Mouse (Mus musculus) thymus, adult 2 months (tissue): ENCODE data around the gene Rft1. TPM values are rescaled to one million over a fixed set of nuclear protein-coding genes. Genes with fewer than 3 reads are reported as not detected.
A peak's percentile ranks its signal among the peaks of the same experiment; 100 is the strongest.

Experiments used
- DNase-seq: peaks from one replicate; pipeline ENCODE4 v3.0.0; 2021
- H3K27ac ChIP-seq: fragments of 200-500 bp; 2 replicates; pipeline ENCODE4 v1.5.1; 2012; ENCODE audit warnings: low read length, control low read depth; ENCODE audit not compliant: control insufficient read depth, insufficient read depth
- H3K27me3 ChIP-seq: fragments of 200-500 bp; 2 replicates; pipeline ENCODE4 v1.6.1; 2012; ENCODE audit warnings: mild to moderate bottlenecking, low read length, moderate library complexity, mixed read lengths; ENCODE audit not compliant: control insufficient read depth, insufficient read depth
- H3K36me3 ChIP-seq: fragments of 200-500 bp; 2 replicates; pipeline ENCODE4 v1.6.1; 2012; ENCODE audit warnings: mild to moderate bottlenecking, low read length, moderate library complexity; ENCODE audit not compliant: control insufficient read depth, insufficient read depth
- H3K4me1 ChIP-seq: fragments of 200-500 bp; replicated peaks from 2 replicates; pipeline ENCODE4 v1.6.1; 2012; ENCODE audit warnings: low read length; ENCODE audit not compliant: control insufficient read depth, insufficient read depth
- H3K4me3 ChIP-seq: fragments of 200-500 bp; 2 replicates; pipeline ENCODE4 v1.5.1; 2012; ENCODE audit warnings: mild to moderate bottlenecking, low read length, control low read depth, moderate library complexity; ENCODE audit not compliant: control insufficient read depth, insufficient read depth
- CTCF ChIP-seq: fragments of 200-500 bp; IDR thresholded peaks from 2 replicates; pipeline ENCODE4 v1.5.1; 2012; ENCODE audit warnings: mild to moderate bottlenecking, control low read depth, low read length, moderate library complexity, borderline replicate concordance; ENCODE audit not compliant: control insufficient read depth, poor library complexity, insufficient read depth; ENCODE audit errors: extremely low read depth
- POLR2A ChIP-seq: fragments of 200-500 bp; IDR thresholded peaks from 2 replicates; pipeline ENCODE4 v1.6.1; 2012; ENCODE audit warnings: mild to moderate bottlenecking, low read length, control low read depth, moderate library complexity; ENCODE audit not compliant: control insufficient read depth, poor library complexity, insufficient read depth; ENCODE audit errors: extremely low read depth
- WGBS: fragments of 180-500 bp; shearing (Covaris S2); methylation state at CpG from one replicate; pipeline ENCODE4 v1.1.7; 2018; 5-methylcytosine and 5-hydroxymethylcytosine counted together
- polyA plus RNA-seq: library from polyadenylated mRNA; depleted of rRNA; stranded (reverse); fragments of >200 nt; gene quantifications from 2 replicates; pipeline ENCODE4 v1.2.3, GENCODE M21; 2012

Gene Rft1
- polyA plus RNA-seq, 1 experiment = 13.8 TPM

GRCm38 (mm10) chr14:30622130-30622529, 32.0 kb upstream of the Rft1 start:
- Histone ChIP-seq H3K27ac (no peak overlapping the region), H3K36me3 (no peaks in the 10 kb centered on the region), H3K4me3 (no peak overlapping the region), H3K27me3 (no peaks in the 10 kb centered on the region), H3K4me1 (peaks cover 28% of the 10 kb centered on the region)
- 89% methylated on average over 7 of the region's 7 CpGs for WGBS
- no peak for DNase-seq
- TF ChIP-seq CTCF (no peak), POLR2A (no peak)

DNA sequence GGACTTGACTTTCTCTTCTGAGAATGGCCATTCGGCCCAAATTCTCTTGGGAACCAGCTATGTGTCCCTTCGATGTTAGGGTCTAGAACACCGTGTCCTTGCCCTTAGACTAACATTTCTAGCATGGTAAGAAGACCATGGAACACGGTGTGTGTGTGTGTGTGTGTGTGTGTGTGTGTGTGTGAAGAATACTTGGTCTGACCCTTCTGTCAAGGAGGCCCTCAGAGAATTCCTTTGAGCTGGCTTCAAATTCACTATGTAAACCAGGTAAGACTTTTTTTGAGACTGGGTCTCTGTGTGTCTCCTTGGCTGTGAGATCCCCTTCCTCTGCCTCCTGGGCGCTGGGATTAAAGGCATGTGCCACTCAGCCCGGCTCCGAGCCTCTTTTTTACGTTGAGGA, 31.6 kb upstream of the Rft1 start:
- no peaks in the 10 kb centered on the region for H3K27me3 ChIP-seq
- H3K27ac ChIP-seq = no peak overlapping the region
- no peak for TF ChIP-seq POLR2A
- no peak for TF ChIP-seq CTCF
- WGBS = 96% methylated on average over 8 of the region's 8 CpGs
- DNase-seq = no peak
- peaks cover 28% of the 10 kb centered on the region for H3K4me1 ChIP-seq
- H3K36me3 ChIP-seq = no peaks in the 10 kb centered on the region
- no peak overlapping the region for H3K4me3 ChIP-seq

DNA sequence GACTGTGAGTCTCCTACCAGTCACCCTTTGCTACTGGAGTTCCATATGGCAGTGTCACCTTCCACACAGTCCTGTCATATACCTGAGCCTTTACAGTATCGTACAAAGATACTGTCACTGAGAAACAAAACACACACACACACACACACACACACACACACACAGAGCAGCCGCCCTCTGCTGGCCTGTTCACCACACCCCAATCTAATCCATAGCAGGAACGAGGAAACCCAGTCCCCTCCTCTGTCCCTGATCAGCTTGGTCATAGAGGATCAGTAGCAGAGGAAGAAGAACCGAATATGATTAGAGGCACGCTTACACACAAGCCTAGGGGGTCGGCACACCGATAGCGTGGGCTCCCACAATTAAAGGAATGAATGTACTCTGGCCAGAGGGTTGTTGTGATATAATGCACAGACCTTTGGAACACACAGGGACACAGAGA, 29.9 kb upstream of the Rft1 start:
- DNase-seq = no peak
- H3K36me3 ChIP-seq = no peaks in the 10 kb centered on the region
- H3K27ac ChIP-seq = no peak overlapping the region
- 22% methylated on average over 8 of the region's 8 CpGs for WGBS
- TF ChIP-seq POLR2A = no peak
- TF ChIP-seq CTCF = no peak
- H3K27me3 ChIP-seq = no peaks in the 10 kb centered on the region
- no peak overlapping the region; the same call in 1 of the 2 replicates for H3K4me3 ChIP-seq
- peaks cover 28% of the 10 kb centered on the region for H3K4me1 ChIP-seq

- peaks cover 29% of the 10 kb centered on the region for H3K4me1 ChIP-seq
- H3K36me3 ChIP-seq = no peaks in the 10 kb centered on the region
- peak overlapping the region; percentile 90 for H3K4me3 ChIP-seq
- 0 out of 2 replicates have a peak, but pooled peaks have one; percentile 12 for TF ChIP-seq CTCF
- no peak for TF ChIP-seq POLR2A
- no peaks in the 10 kb centered on the region for H3K27me3 ChIP-seq
- no peak overlapping the region for H3K27ac ChIP-seq
- under 1% methylated on average over 39 of the region's 39 CpGs for WGBS
- DNase-seq = peak; percentile 42
Observed at GRCm38 (mm10) chr14:30625131-30625807, 28.9 kb upstream of the Rft1 start.

DNA sequence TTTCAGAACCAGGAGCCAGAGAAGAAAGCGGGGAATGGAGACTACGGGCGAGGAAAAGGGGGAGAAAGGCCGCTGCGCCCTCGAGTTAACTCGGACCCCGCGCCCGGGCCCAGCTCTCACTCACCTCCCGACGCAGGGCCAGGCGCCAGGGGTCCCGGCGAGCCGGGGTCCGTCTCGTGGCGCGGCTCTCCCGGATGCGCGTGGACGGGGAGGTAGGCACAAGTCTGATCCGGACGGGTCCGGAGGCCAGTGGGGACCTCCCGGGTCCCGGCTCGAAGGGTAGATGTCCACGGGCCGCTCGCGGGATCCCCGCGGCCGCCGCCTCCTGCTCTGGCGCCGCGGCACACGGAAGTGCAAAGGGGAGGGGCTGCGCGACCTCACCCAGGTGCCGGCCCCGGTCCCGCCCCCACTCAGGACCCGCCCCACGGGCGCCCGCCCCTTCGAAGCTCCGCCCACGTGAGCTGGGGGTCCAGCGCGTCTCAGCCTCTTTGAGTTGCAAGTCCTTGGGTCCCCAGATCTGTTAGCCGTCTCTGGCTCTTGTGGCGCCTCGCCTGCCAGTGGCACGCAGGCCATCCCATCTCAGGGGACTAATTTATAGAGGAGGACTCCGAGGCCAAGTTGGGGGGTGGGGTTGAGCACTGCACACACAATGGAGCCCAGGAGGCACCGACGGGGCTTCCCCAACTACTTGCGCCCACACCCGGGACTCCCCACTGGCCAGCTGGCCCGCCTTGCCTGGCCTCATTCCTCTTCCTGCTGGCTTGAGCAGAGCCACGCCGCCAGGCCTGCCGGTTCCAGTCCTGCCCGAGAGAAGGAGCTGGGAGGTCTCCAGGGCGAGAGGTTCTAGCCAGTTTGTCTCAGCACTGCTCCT, 28.1 kb upstream of the Rft1 start, which contains the start of gene Prkcd:
TSS of gene Prkcd (minus strand) at position 355 of the 871 bp plus-strand sequence.
- Histone ChIP-seq H3K4me3 (peak within 1 kb of the TSS; percentile 90), H3K4me1 (peaks cover 37% of the 10 kb centered on the region), H3K36me3 (no peaks in the 10 kb centered on the region), H3K27me3 (no peaks in the 10 kb centered on the region), H3K27ac (peak within 1 kb of the TSS; percentile 27; the same call in 1 of the 2 replicates)
- DNase-seq = peak; percentile 92
- TF ChIP-seq CTCF (no peak), POLR2A (peak; percentile 93)
- 1% methylated on average over 71 of the region's 71 CpGs for WGBS
